Mouse (Mus musculus): Measurements from ENCODE around the gene Ndufaf8. TPM values are rescaled to one million over a fixed set of nuclear protein-coding genes. Genes with fewer than 3 reads are reported as not detected.

Gene Ndufaf8
- polyA plus RNA-seq, 1 experiment from 2014 or later, result 57.5 TPM

DNA sequence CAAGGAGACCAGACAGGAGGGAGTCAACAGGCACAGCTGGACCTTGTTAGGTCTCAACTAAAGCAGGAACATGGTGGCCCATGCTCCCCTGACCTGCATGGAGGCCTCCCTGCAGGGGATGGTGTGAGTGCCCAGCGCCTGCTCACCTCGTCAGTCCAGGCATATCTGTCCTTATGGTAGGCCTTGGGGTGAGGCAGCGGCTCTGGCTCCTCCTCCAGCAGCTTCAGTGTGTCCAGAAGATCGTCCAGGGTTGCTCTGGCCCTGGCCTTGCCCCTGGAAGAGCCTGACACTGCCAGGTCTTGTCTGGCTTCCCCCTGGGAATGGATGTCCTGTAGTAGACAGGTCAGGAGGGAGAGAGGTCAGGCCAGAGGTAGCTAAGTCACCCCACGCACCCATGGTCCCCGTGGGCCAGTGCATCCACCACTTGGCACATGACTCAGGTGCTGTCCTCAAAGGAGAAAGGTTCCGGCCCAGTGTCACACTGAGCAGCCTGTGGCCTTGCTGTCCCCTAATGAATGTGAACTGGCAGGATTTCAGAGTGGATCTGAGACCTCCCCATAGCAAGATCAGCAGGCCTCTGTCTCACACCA, 26.9 kb upstream of the Ndufaf8 start:
- WGBS, result 63% methylated on average over 7 of the region's 7 CpGs
- DNase-seq (ENCODE audit: low spot score), result no peak
- Histone ChIP-seq H3K4me1 (ENCODE audit: control insufficient read depth, insufficient read depth, low read length) (no peaks in the 10 kb centered on the region), H3K4me2 (ENCODE audit: low read depth, low read length) (no peak overlapping the region), H3K27ac (replicated peaks; ENCODE audit: low read depth, low read length) (no peak overlapping the region), H3K9ac (replicated peaks; ENCODE audit: low read length) (no peak overlapping the region), H3K27me3 (ENCODE audit: control insufficient read depth, insufficient read depth, low read length) (no peaks in the 10 kb centered on the region), H3K4me3 (ENCODE audit: low read depth, low read length) (no peak overlapping the region), H3K9me3 (replicated peaks; ENCODE audit: control insufficient read depth, low read length) (no peaks in the 10 kb centered on the region), H3K36me3 (replicated peaks; ENCODE audit: control insufficient read depth, insufficient read depth, low read depth, low read length) (peaks cover 9% of the 10 kb centered on the region)
- no peak for ATAC-seq (replicated peaks; ENCODE audit: insufficient number of reproducible peaks, low FRiP score, low TSS enrichment, low read depth)

DNA sequence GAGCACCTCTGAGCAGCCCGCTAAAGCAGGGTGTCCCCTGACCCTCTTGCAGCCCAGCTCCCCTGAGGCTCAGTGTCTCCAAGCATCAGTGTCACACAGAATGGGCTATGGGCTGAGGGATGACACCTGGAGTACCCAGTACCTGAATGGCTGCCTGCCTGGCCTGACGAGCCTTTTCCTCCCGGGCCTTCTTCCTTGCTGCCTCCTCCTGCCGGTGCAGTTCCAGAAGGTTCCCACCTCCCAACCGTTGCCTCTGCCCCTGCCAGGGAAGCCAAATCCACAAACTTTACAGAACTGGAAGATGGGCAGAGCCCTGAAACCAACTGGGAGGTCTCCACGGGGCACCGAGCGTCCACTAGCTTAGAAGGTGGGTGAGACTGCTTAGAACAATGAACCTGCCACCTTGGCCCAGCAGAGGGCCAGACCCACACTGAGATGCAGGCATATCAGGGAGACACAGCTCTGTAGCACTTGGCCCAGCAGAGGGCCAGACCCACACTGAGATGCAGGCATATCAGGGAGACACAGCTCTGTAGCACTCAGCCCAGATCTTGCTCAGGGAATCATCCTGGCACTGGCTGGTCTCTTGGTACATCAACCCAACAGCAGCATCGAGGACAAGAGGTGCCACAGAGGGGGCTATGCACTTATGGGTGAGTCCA, 25.6 kb upstream of the Ndufaf8 start:
- no peak for ATAC-seq (replicated peaks; ENCODE audit: insufficient number of reproducible peaks, low FRiP score, low TSS enrichment, low read depth)
- 90% methylated on average over 9 of the region's 9 CpGs for WGBS
- DNase-seq (ENCODE audit: low spot score), result no peak
- peaks cover 8% of the 10 kb centered on the region for H3K36me3 ChIP-seq (replicated peaks; ENCODE audit: control insufficient read depth, insufficient read depth, low read depth, low read length)
- H3K4me1 ChIP-seq (ENCODE audit: control insufficient read depth, insufficient read depth, low read length), result no peaks in the 10 kb centered on the region
- no peaks in the 10 kb centered on the region for H3K27me3 ChIP-seq (ENCODE audit: control insufficient read depth, insufficient read depth, low read length)
- no peak overlapping the region for H3K4me3 ChIP-seq (ENCODE audit: low read depth, low read length)
- no peaks in the 10 kb centered on the region for H3K9me3 ChIP-seq (replicated peaks; ENCODE audit: control insufficient read depth, low read length)
- H3K9ac ChIP-seq (replicated peaks; ENCODE audit: low read length), result no peak overlapping the region
- H3K27ac ChIP-seq (replicated peaks; ENCODE audit: low read depth, low read length), result no peak overlapping the region
- H3K4me2 ChIP-seq (ENCODE audit: low read depth, low read length), result no peak overlapping the region

DNA sequence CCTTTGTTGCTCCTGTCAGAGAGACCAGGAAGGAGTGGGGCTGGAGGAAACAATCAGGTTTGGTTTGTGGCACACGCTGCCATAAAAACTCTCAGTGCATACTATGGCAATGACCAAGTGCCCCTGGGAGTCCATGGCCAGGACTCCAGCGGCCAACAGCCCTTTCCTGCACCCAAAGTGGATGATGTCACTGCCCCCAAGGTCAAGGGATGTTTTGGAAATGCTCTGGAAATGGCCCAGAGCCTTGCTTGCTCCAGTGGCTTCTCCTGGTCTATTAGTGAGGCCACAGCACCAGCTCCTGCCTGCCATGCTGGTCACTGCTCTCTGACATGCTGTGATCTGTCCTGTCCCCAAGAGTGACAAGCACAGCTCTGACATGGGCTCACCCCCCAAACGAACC, 22.5 kb upstream of the Ndufaf8 start:
- 80% methylated on average over 3 of the region's 3 CpGs for WGBS
- no peak for DNase-seq (ENCODE audit: low spot score)
- Histone ChIP-seq H3K9ac (replicated peaks; ENCODE audit: low read length) (no peak overlapping the region), H3K27me3 (ENCODE audit: control insufficient read depth, insufficient read depth, low read length) (no peaks in the 10 kb centered on the region), H3K36me3 (replicated peaks; ENCODE audit: control insufficient read depth, insufficient read depth, low read depth, low read length) (peaks cover 12% of the 10 kb centered on the region), H3K4me1 (ENCODE audit: control insufficient read depth, insufficient read depth, low read length) (no peaks in the 10 kb centered on the region), H3K4me2 (ENCODE audit: low read depth, low read length) (no peak overlapping the region), H3K27ac (replicated peaks; ENCODE audit: low read depth, low read length) (no peak overlapping the region), H3K4me3 (ENCODE audit: low read depth, low read length) (no peak overlapping the region), H3K9me3 (replicated peaks; ENCODE audit: control insufficient read depth, low read length) (no peaks in the 10 kb centered on the region)
- no peak for ATAC-seq (replicated peaks; ENCODE audit: insufficient number of reproducible peaks, low FRiP score, low TSS enrichment, low read depth)

- Histone ChIP-seq H3K27ac (replicated peaks; ENCODE audit: low read depth, low read length) (no peak overlapping the region), H3K9ac (replicated peaks; ENCODE audit: low read length) (no peak overlapping the region), H3K4me2 (ENCODE audit: low read depth, low read length) (no peak overlapping the region), H3K27me3 (ENCODE audit: control insufficient read depth, insufficient read depth, low read length) (no peaks in the 10 kb centered on the region), H3K36me3 (replicated peaks; ENCODE audit: control insufficient read depth, insufficient read depth, low read depth, low read length) (peaks cover 8% of the 10 kb centered on the region), H3K9me3 (replicated peaks; ENCODE audit: control insufficient read depth, low read length) (no peaks in the 10 kb centered on the region), H3K4me3 (ENCODE audit: low read depth, low read length) (no peak overlapping the region), H3K4me1 (ENCODE audit: control insufficient read depth, insufficient read depth, low read length) (no peaks in the 10 kb centered on the region)
- no peak for ATAC-seq (replicated peaks; ENCODE audit: insufficient number of reproducible peaks, low FRiP score, low TSS enrichment, low read depth)
- no peak for DNase-seq (ENCODE audit: low spot score)
- 95% methylated on average over 6 of the region's 6 CpGs for WGBS
Observed at GRCm38 (mm10) chr11:120080282-120080681, 18.4 kb upstream of the Ndufaf8 start.

DNA sequence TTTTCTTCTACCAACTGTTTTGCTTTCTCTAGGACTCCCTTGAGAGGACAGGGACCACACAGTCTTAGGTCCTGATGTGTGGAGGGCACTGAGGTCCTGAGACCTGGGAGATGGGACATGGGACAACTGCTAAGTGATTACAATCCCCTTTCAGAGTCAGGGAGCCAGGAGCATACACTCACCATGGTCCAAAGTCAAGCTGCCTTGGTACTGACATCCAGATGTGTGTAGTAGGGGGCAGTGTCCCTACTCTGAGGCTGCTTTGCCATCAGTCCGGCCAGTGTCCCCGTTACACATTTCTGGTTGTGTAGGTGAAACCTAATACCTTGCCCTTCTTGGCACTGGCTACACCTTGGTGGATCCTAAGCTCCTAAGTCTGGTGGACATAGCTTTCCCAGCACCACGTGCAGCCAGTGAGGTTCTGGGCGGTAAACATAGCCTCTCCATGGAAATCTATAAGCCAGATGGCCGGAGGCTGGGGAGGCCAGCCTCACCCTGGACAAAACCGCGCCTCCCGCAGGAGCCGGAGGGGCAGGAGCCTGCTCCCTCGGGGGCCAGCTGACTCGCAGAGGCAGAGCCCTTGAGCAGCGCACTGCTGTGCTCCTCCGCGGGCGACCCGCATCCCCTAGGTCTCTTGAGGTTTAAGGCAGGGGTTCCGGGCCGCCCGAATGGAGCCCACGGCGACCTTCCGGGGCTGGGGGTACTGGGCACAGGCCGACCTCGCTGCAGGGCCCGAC, 12.7 kb upstream of the Ndufaf8 start:
- H3K9ac ChIP-seq (replicated peaks; ENCODE audit: low read length), result peak overlapping the region; percentile 93
- H3K4me3 ChIP-seq (ENCODE audit: low read depth, low read length), result peak overlapping the region; percentile 98
- WGBS, result under 1% methylated on average over 25 of the region's 25 CpGs
- peak overlapping the region; percentile 52; the same call in 1 of the 2 replicates for H3K27ac ChIP-seq (replicated peaks; ENCODE audit: low read depth, low read length)
- H3K27me3 ChIP-seq (ENCODE audit: control insufficient read depth, insufficient read depth, low read length), result no peaks in the 10 kb centered on the region
- peak; percentile 18 for DNase-seq (ENCODE audit: low spot score)
- no peaks in the 10 kb centered on the region for H3K9me3 ChIP-seq (replicated peaks; ENCODE audit: control insufficient read depth, low read length)
- peak overlapping the region; percentile 80 for H3K4me2 ChIP-seq (ENCODE audit: low read depth, low read length)
- H3K4me1 ChIP-seq (ENCODE audit: control insufficient read depth, insufficient read depth, low read length), result peaks cover 4% of the 10 kb centered on the region
- ATAC-seq (replicated peaks; ENCODE audit: insufficient number of reproducible peaks, low FRiP score, low TSS enrichment, low read depth), result peak; percentile 46
- peaks cover 5% of the 10 kb centered on the region for H3K36me3 ChIP-seq (replicated peaks; ENCODE audit: control insufficient read depth, insufficient read depth, low read depth, low read length)

DNA sequence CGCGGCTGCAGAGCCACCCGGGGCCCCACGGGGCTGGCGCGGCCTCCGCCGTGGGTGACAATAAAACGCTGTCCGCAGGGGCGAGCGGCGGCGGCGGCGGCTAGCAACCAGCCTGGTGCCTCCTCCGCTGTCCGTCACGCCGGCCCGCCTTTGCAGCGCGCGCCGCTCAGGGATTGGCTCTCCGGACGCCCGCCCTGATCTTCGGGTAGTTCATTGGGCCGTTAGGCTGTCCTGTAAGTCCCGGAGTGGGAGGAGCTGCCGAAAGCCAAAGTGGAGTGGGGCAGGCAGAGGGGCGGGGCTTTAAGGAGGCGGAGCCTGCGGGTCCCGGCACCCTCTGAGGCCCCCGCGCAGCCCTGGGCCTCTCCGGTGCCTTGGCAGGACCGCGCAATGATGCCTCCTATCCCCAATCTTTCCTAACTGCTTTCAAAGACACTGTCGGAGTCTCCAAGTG, 12.0 kb upstream of the Ndufaf8 start, which contains the start of gene Cep131:
TSS of gene Cep131 (minus strand) at position 126 of the 451 bp plus-strand sequence.
- H3K4me3 ChIP-seq (ENCODE audit: low read depth, low read length), result peak within 1 kb of the TSS; percentile 98
- H3K4me2 ChIP-seq (ENCODE audit: low read depth, low read length), result peak within 1 kb of the TSS; percentile 80
- no peaks in the 10 kb centered on the region for H3K9me3 ChIP-seq (replicated peaks; ENCODE audit: control insufficient read depth, low read length)
- no peaks in the 10 kb centered on the region for H3K27me3 ChIP-seq (ENCODE audit: control insufficient read depth, insufficient read depth, low read length)
- peak; percentile 98 for DNase-seq (ENCODE audit: low spot score)
- peak within 1 kb of the TSS; percentile 93 for H3K9ac ChIP-seq (replicated peaks; ENCODE audit: low read length)
- peaks cover 4% of the 10 kb centered on the region for H3K4me1 ChIP-seq (ENCODE audit: control insufficient read depth, insufficient read depth, low read length)
- peak within 1 kb of the TSS; percentile 52; the same call in 1 of the 2 replicates for H3K27ac ChIP-seq (replicated peaks; ENCODE audit: low read depth, low read length)
- H3K36me3 ChIP-seq (replicated peaks; ENCODE audit: control insufficient read depth, insufficient read depth, low read depth, low read length), result peaks cover 5% of the 10 kb centered on the region
- under 1% methylated on average over 38 of the region's 42 CpGs for WGBS
- peak; percentile 99 for ATAC-seq (replicated peaks; ENCODE audit: insufficient number of reproducible peaks, low FRiP score, low TSS enrichment, low read depth)

DNA sequence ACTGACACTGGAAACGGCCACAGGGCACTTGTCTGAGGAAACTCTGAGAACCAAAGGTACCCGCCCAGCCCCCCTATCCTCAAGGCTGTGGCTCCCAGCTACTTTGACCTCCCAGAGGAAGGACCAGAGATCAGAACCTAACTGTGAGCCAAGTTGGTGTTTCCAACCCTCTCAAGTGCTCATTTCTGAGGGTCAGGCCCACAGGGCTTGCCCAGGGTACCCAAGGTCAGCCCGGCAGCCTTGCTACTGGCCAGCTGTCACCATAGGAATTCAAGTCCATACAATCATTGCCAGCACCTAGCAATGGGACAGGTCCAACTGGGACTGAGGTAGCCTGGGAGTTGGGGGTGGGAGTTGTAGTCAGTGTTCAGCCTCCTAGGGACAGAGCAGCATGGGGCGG, 8.1 kb upstream of the Ndufaf8 start:
- H3K9ac ChIP-seq (replicated peaks; ENCODE audit: low read length), result no peak overlapping the region
- WGBS, result 91% methylated on average over 4 of the region's 4 CpGs
- H3K27ac ChIP-seq (replicated peaks; ENCODE audit: low read depth, low read length), result no peak overlapping the region
- H3K4me2 ChIP-seq (ENCODE audit: low read depth, low read length), result no peak overlapping the region
- ATAC-seq (replicated peaks; ENCODE audit: insufficient number of reproducible peaks, low FRiP score, low TSS enrichment, low read depth) (no peak), DNase-seq (ENCODE audit: low spot score) (no peak)
- no peak overlapping the region for H3K4me3 ChIP-seq (ENCODE audit: low read depth, low read length)
- H3K9me3 ChIP-seq (replicated peaks; ENCODE audit: control insufficient read depth, low read length), result no peaks in the 10 kb centered on the region
- peaks cover under 1% of the 10 kb centered on the region; the same call in 1 of the 2 replicates for H3K4me1 ChIP-seq (ENCODE audit: control insufficient read depth, insufficient read depth, low read length)
- no peaks in the 10 kb centered on the region for H3K27me3 ChIP-seq (ENCODE audit: control insufficient read depth, insufficient read depth, low read length)
- peaks cover 9% of the 10 kb centered on the region for H3K36me3 ChIP-seq (replicated peaks; ENCODE audit: control insufficient read depth, insufficient read depth, low read depth, low read length)
